Mouse (Mus musculus): ENCODE measurements around the gene Sec24d.

The Sec24d gene

DNA sequence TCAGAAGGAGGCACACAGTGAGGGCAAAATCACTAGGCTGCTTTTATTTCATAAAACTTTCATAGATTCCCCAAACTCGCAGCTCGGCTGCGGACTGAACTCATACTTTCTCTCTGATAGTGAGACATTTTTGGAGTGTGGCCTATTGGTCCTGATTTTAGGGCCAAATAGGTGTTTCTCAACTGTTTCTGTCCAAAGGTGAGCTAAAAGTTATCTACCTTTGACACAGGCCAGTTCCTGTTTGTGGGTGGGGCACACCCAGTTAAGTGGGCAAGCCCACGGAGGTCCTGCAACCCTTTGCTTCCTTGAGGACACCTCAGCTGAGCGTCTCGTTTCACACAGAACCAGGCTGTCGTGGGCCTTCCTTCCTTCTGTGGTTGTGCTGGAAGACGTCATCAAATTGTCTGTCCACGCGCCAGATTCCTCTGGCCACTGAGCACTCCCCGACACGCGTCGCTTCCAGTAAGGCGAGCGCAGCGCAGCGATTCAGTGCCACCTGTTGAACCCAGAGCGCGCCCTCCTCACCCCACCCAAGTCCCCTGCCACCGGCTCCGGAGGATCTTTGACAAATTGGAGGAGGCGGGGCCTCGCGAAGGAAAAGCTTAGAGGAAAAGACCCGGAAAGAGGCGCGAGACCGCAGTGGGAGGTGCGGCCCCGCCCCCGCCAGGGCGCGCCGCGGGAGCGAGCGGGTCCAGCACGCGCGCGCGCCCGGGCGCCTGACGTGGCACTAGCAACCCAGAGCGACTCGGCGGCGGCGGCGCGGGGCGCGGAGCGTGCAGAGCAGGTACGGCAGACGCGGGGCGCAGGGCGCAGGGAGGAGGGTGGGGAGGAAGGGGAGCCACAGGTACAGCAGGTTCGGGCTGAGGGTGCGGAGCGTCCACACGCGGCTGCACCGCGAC, at the start of gene Sec24d:
Sec24d (plus strand) TSS at position 703 of the 899 bp plus-strand sequence.
- DNase-seq (ENCODE audit: low spot score in 2 of 2) = peak; percentile 56 to 78

- DNase-seq (ENCODE audit: low spot score in 2 of 2) = no peak
Observed at GRCm38 (mm10) chr3:123218646-123219045, 48.6 kb upstream of the Sec24d start.

DNA sequence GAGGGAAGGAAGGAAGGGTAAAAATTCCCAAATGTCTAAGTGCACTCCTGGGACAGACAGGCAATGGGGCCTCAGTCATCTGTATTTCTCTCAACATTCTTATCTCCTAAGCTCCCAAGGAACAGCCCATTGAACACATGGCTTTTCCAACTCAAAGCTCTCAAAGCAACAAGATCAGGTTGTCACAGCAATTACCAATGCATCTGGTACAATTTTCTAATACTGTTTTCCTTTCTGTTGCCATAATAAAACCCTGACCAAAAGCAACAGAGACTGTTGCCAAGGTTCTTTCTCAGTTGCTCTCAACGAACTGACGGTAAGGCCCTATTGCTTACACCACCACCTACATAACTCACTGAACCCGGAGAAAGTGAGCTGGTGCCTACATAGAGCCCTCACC, 40.0 kb upstream of the Sec24d start:
- no peak for DNase-seq (ENCODE audit: low spot score in 2 of 2)

DNA sequence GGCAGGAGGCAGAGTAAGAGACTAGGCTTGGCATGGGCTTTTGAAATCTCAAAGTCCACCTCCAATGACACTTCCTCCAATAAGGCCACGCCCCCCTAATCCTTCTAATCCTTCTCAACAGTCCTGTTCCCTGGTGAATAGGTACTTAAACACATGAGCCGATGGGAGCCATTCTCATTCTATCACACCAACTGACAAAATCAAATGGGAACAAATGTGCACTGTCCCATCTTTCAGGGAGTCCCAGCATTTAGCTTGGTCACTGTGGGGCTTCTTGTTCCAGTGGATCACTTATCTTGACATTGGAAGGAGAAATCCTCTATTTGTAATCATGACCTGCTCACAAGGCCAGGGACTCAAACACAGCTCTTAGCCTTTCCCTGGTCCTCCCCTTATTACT, 35.6 kb upstream of the Sec24d start:
- no peak for DNase-seq (ENCODE audit: low spot score in 2 of 2)

- DNase-seq (ENCODE audit: low spot score in 2 of 2) = no peak
Observed at GRCm38 (mm10) chr3:123234191-123234836, 32.9 kb upstream of the Sec24d start.

- DNase-seq (ENCODE audit: low spot score in 2 of 2) = no peak
Observed at GRCm38 (mm10) chr3:123235495-123235894, 31.8 kb upstream of the Sec24d start.

GRCm38 (mm10) chr3:123235921-123236320, 31.3 kb upstream of the Sec24d start, which contains the start of gene Synpo2:
Gene Synpo2 (minus strand): TSS chr3:123236149.
- DNase-seq (ENCODE audit: low spot score in 2 of 2) = peak in 1 of 2 experiments; percentile 18

- DNase-seq (ENCODE audit: low spot score in 2 of 2) = no peak
Observed at GRCm38 (mm10) chr3:123237039-123237438, 30.2 kb upstream of the Sec24d start.

DNA sequence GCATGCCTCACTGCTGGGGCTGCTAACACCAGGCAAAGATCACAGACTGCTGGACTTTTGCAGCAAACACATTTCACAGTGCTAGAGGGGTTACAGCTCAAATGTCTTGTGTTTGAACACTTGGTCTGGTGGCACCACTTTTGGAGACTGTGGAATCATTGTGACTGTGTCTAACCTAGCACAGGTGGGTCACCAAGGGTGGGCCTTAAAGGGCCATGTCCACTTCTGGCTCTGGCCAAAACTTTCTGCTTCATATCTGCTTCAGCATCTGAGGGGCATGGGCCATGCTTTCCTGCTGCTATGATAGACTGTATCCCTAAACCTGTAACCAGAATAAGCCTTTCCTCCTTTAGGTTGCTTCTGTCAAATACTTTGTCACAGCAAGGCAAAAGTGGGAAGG, 29.8 kb upstream of the Sec24d start:
- DNase-seq (ENCODE audit: low spot score in 2 of 2) = no peak

DNA sequence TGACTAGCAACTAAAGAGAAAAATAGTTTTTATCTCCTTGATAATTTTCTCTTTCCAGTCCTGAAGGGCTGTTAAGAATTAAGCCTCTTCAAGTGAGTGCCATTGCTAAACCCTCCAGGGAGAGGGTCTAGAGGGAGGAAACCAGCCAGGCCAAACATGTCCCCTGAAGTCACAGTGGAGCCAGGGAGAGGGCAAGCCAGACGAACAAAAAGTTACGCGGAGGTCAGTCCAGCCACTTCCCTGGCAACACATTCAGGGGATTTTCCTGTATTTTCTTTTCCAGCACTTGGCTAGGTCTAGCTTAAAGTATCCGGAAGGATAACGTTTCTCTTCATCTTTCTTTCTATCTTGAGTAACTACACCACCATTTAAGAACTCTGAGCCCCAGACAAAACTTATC, 22.9 kb upstream of the Sec24d start:
- DNase-seq (ENCODE audit: low spot score in 2 of 2) = no peak

GRCm38 (mm10) chr3:123245646-123246045, 21.6 kb upstream of the Sec24d start:
- no peak for DNase-seq (ENCODE audit: low spot score in 2 of 2)

DNA sequence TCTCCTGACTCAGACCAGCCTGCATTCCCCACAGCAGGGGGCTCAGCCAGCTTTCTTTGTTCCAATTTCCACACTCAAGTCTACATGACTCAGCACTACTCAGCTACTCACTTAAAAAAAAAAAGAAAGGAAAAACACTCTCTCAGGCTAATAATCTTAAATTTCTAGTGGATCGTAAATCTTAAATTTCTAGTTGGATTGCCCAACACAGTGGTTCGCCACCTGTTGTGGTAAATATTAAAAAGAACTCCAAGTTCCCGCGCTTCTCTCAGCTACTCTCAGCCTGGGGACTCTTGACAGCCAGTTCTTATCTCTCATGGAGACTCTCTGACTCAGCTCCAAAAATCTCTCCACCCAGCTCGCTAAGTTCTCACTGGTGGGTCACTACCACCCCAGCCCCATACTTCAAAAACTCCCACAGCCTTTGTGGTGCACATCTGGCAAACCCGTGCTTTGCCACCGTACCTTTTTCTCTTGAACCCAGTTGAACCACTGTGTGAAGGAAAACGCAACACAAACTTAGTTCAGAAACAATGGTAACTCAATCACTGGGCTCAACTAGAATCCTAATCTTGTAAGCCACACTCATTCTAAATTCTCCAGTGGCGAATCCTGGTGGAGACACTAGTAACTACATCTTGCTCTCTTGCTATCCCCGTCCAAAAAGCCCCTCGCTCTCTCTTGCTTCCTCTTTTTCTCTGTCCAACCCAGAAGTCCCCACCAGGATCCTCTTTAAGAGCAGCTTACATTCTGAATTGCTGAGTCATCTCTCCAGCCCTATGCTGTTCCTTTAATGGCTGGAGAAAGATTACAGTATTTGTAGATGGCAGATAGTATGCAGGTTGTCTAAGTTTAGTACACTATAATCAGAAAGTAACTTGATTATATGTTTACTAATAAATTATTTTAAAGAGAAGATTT, 10.8 kb upstream of the Sec24d start:
- DNase-seq (ENCODE audit: low spot score in 2 of 2) = no peak

DNA sequence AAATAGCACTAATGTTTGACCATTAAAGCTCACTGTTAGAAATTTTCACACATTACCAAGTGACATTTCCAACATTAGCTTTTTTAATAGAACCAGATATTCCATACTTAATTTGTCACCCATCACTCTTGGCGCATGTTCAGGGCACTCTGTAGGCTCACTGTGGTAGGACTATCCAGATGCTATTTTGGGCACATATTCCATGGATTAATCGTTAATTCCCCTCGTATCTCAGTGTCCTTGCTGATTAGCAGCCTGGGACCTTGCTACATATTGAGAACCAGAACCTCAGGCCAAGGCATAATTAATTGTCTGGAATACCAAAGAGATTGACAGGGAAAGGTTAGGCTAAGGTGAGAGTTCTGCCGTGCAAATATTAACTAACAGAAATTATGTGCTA, 8.5 kb upstream of the Sec24d start:
- DNase-seq (ENCODE audit: low spot score in 2 of 2) = no peak

GRCm38 (mm10) chr3:123264706-123265105, 2.5 kb upstream of the Sec24d start:
- no peak for DNase-seq (ENCODE audit: low spot score in 2 of 2)

DNA sequence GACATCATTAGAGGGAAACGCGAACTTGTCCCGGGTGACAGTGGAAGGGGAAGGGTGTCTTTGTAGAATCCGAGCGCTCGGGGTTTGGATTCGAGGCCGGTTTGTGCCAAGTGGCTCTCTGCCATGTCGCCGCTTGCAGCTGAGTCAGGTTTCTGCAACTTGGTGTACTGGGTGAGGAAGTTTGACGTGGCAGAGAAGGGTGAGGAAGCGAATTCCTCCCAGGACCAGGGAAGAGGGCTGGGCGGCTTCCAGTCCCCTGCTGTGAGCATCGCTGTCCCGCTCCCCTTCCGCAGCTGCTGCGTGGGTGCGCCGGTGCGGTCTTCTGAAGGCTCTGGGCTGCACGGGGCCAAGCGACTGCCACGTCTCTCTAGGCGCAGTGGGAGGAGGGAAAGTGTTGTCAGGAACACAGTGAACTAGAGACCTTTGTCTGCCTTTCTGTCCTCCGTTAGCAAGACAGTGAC, 516 bp downstream of the Sec24d start:
- peak; percentile 14 to 66 for DNase-seq (ENCODE audit: low spot score in 2 of 2)

GRCm38 (mm10) chr3:123282866-123283615, 15.8 kb downstream of the Sec24d start:
- no peak for DNase-seq (ENCODE audit: low spot score in 2 of 2)

GRCm38 (mm10) chr3:123284284-123284683, 17.0 kb downstream of the Sec24d start:
- DNase-seq (ENCODE audit: low spot score in 2 of 2) = no peak

DNA sequence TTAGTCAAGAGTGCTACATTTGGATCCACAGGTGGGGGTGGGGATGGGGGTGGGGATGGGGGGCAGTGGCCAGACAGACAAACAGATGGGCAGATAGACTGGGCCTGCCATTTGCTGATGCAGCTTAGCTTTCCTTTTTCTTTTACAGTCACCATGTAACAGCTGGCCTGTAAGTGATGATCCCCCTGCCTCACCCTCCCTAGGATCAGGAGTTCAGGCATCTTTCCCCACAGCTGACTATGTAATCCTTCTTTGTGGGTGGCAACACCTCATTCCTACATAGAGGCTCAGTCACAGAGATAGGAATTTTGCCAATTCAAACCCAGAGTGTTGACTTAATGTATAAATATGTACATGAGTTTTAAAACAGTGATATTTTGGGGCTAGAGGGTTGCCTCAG, 18.4 kb downstream of the Sec24d start:
- DNase-seq (ENCODE audit: low spot score in 2 of 2) = no peak

DNA sequence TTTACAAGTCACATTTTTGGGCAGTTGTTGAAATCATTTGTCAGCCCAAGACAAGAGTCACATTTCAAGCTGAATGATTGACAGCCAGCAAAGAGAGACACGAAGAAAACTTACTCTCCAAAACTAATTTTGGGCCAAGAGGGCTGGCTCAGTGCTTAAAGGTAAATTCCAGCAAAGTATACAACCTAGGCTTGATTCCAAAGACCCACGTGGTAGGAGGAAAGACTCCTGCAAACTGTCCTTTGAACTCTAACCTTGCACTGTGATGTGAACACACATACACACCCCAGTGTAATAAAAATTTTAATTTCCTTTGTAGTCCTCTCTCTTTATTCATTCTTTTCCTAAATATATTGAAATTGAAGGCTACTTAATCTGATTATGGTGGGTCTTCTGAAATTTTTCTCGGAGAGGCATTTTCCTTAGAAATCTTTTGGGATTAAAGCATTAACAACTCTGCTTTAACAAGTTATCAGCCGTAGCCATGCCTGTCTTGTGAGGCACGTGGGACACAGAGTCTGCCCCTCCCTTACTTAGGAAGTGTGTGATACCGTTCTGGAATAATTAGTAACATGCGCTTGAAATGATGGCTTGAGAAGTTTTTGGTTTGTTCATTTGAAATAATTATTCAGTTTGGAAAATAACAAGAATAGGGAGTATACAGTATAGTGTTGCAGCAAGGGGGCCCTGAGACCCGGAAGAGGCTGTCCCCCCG, 21.8 kb downstream of the Sec24d start:
- DNase-seq (ENCODE audit: low spot score in 2 of 2) = no peak

DNA sequence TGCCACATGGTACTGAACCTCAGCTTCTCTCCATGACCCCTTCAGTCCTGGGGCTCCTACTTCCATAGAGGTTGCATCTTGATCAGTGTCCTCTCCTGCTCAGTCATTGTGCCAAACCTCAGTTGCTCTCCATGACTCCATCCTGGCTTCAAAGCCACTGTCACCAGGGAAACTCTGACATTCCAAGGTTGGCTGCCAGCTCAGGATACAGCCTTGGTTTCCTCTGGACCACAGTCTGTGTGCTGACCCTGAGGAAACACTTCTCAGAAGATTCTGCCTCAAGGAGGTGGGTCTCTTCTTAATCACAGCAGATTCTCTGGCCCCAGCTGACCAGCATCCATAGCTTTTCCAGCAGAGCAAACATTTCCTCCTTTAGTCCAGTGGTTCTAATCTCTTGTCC, 24.4 kb downstream of the Sec24d start:
- no peak for DNase-seq (ENCODE audit: low spot score in 2 of 2)
